Mouse (Mus musculus) gonadal fat pad, adult 2 months (tissue): ENCODE results near the gene Polr3gl. TPM values are rescaled to one million over a fixed set of nuclear protein-coding genes. Genes with fewer than 3 reads are reported as not detected.

Source experiments
- DNase-seq: peaks from one replicate; pipeline ENCODE4 v3.0.0-alpha.2; 2012; ENCODE audit warnings: low read depth
- polyA plus RNA-seq: library from polyadenylated mRNA; depleted of rRNA; stranded (reverse); fragments of >200 nt; gene quantifications from 2 replicates; pipeline ENCODE4 v1.2.3, GENCODE M21; 2012

Gene Polr3gl
- polyA plus RNA-seq, 1 experiment = 12.6 TPM

DNA sequence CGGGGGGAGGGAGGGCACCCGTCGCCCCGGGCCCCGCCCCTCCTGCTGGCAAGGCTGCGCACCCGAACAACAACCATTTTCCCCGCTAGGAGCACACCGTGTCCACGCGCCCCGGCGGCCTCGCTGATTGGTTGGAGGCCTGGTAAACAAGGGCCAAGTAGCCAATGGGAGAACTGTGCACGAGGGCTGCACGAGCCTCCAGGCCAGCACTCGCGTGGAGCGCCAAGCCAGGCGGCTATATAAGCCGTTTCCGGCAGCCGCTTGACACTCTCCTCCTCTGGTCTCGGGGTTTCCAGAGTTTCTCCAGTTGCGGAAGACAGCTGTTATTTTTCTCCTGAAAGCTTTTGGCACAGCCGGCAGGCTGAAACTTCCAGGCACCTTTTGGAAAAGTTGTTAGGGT, 36.3 kb downstream of the Polr3gl start, which contains the start of gene Txnip:
Txnip (plus strand) TSS at position 264 of the 400 bp plus-strand sequence.
- DNase-seq = no peak

DNA sequence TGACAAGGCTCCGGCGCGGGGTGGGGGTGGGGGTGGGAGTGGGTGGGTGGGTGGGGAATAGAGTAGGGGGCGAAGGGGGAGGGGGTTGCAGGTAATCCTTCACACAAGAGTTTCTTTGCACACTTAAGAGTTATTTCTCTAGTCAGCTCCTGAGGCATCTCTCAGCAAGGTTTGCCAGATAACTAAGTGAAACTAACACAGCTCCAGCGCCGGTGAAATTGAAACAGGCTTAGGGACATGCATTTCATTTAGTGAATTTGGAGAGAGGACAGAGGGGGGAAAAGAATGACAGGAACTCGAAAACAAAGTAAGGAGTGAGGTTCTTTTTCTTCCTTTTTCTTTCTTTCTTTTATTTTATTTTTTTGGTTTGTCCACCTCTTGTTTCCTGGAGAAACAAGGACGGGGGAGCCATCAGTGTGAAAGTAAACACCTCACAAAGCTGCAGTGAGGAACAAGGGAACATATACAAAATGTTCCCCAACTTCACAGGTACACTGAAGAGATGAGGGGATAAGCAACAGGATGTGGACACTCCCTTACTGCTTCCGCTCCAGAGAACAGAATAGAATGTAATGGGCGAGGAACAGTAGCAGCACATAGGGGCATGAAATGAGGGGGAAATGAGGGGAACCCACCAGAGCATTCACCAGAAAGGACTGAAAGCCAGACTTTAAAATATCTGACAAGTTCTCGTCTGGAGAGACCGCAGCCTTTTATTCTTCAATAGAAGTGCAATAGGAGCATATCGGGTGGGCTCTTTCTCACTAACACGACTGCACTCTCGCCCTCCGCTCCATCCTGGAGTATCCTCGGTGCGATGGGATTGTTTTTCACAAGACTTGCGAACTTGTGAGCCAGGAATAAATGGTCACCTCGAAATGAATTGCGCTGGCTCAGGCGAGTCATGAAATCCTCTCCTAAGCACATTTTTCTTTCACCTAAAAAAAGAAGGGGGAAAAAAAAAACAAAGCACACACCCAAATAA, 37.0 kb downstream of the Polr3gl start:
- DNase-seq = no peak

DNA sequence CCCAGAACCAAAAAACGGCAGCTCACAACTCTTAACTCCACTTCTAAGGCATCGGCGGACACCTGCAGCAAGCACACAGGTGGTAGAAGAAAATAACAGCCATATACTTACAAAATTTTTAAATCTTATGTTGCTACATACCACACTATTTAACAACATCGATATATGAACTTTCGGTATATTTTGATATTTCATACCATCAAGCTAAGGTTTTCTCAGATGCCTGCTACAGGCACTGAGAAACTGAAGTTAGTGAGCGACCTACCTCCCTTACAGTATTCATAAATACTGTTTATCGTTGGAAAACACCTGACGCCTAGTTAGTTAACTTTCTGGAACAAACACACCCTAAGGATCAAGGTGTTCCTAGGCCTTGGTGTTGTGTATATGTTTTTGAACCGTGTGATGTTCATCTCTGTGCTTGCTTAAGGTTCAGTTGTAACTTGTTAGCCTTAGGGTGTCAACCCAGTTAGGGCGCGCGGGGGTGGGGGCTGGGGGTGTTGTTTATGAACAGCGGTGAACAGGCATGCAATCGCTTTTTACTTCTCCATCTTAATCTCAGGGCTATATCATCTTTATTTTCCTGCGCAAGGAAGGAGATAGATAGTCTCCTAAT, 37.9 kb downstream of the Polr3gl start:
- no peak for DNase-seq

DNA sequence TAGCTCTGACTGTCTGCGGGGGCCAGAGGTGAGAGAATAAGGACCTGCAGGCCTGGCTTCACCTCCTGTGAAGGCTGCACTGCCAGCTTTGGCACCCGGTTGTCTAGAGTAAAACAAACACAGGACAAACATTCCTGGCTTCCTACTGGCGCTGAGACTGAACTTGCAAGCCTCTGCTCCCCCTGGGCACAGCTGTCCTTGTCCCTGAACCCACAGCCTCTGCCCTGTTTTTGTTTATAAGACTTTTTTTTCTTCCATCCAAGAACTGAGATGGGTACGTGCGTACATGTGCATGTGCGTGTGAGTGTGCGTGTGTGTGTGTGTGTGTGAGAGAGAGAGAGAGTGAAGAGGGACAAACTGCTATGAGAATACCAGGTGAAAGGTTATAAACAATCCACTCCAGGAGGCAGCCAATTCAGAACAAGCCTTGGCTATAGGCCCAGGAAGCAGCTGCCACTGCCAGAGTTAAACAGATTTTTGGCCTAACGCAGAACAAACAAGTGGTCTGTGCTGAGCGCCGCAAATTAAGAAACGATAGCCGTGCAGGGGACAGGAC, 38.9 kb downstream of the Polr3gl start:
- DNase-seq = no peak

DNA sequence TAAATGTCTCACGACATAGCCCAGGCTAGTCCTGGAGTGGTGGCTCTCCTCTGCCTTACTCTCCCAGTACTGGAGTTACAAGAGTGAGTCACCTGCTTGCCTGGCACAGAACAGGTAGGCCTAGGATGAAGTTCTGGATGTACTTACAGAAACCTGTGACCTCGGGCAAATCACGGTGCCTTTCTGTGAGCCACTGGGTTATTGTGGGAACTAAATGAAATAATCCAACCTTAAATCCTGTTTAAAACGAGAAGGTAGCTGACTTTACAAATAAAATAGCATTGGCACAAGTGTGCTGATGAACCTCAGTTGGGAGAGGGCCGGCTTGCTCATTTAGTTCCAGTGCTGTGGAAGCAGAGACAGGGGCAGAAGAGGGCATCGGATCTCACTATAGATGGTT, 39.7 kb downstream of the Polr3gl start:
- DNase-seq = no peak

DNA sequence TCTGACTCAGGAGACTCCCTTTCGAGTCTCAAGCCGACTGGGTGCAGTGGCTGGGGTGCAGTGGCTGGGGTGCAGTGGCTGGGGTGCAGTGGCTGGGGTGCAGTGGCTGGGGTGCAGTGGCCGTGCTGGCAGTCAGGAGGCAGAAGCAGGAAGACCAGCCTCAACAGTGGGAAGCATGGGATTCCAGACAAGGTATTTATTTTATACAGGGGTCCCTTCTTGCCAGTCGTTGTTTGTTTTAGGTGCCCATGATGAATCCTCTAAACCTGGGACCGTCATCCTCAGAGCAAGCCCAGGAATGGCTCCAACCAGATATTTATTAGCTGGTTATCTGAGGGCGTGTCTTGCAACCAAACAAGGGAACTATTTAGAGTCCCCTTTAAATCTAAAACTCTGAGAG, 40.4 kb downstream of the Polr3gl start:
- no peak for DNase-seq

DNA sequence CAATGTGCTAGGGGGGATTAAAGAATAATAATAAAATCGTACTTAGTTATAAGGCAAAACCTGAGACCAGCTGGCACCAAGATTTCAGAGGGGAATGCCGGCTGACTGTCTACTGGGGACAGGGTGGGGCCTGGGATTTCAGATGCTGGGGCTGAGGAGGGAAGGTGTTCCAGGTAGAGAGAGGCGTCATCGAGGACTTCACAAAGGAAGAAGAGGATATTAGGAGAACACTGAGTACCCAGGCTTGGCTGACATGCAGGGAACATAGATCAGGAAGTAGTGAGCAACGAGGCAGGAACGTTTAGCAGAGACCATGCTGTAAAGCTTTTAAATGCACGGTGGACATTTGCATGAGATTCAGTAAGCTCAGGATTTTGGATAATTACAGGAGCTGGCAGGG, 42.1 kb downstream of the Polr3gl start:
- no peak for DNase-seq

DNA sequence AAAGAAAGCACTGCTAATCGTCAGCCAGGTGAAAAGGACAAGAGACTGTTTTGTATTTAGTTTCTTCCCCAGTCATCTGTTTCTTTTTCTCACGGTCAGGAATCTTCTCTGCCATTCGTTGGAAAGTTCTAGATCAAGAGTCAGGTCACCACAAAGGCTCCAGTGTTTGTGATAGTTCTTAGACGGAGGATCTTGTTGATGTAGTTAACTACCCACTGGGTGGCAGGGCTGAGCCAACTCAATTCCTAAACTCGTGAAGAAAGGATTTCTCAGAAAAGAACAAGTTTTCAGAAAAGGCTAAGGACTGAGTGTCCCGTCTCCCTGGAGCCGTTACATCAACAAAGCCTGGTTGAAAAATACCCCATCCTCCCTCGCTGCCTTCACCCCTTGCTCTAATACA, 42.8 kb downstream of the Polr3gl start:
- no peak for DNase-seq

DNA sequence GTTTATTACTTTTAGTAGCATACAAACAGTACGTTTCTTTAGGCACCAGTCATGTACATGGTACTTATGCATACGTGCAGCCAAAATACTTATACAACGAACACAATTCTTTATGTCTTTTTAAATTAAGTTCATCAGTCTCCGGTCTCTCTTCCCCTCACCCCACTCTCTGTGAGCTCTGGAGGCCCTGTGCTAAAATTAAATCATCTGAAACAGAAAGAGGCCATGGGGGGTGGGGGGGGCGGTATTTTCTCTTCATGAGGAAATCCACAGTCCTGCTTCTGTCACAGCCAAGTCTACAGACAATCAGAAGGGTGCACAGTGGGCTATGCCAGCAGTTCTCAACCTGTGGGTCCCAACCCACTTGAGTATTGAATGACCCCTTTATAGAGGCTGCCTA, 44.6 kb downstream of the Polr3gl start:
- DNase-seq = no peak

DNA sequence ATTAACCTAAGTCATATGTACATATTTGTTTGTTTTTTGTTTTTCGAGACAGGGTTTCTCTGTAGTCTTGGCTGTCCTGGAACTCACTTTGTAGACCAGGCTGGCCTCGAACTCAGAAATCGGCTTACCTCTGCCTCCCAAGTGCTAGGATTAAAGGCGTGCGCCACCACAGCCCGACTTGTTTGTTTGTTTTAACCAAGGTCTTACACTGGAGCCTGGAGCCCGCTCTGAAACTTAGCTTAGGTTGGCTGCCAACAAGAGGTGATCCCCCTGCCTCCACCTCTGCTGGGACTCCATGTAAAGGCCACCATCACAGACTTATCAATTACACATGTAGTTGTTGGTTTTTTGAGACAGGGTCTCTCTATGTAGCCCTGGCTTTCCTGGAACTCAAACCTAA, 45.2 kb downstream of the Polr3gl start:
- no peak for DNase-seq

DNA sequence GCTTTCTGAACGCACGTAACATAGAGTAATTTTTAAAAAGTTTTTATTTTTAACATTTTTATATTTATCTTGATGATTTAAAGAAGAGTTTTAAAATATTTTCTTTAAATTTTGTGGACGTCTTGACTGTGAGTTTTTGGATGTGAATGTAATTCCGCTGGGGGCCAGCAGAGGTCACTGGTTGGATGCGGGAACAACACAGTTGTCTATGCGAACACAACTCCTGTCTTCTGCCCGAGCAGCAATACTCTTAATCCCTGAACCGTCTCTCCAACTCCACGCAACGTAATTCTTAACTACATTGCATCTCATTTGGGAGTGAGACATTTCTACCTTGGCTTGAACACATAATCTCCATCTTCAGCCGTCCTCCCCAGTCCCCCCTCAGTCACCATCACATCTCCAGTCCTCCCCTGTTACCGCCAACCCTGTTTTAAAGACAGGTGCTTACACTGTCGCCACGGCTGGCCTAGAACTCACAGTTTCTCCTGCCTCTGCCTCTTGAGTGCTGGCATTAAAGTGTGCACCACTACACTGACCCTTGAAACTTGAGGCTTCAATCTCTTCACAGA, 46.5 kb downstream of the Polr3gl start:
- DNase-seq = no peak

DNA sequence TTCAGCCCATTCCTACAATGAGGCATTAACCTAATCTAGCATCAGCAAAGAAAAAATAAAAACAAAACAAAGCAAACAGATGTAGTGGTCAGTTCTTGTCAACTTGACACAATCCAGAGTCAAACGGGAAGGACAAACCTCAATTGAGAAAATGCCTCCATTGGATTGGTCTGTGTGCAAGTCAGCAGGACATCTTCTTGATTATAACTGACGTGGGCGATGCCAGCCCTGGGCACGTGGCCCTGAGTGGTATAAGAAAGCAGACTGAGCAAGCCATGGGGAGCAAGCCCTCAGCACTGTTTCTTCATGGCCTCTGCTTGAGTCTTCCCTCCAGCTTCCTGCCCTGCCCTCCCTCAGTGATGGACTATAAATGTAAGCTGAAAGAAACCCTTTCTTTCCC, 47.1 kb downstream of the Polr3gl start:
- DNase-seq = no peak

DNA sequence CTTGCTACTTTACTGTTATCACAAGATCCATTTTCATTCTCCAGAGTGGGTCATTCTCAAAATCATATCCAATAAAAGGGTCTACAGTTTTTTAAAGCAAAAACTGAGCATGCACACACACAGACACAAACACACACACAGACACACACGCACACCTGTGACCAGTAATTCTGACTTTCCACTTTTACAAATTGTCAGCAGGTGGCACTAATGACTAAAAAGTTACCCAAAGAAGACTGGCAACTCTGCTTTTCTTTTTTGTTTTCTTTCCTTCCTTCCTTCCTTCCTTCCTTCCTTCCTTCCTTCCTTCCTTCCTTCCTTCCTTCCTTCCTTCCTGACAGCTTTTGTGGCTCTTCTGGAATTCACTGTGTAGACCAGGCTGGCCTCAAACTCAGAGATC, 48.4 kb downstream of the Polr3gl start:
- no peak for DNase-seq

DNA sequence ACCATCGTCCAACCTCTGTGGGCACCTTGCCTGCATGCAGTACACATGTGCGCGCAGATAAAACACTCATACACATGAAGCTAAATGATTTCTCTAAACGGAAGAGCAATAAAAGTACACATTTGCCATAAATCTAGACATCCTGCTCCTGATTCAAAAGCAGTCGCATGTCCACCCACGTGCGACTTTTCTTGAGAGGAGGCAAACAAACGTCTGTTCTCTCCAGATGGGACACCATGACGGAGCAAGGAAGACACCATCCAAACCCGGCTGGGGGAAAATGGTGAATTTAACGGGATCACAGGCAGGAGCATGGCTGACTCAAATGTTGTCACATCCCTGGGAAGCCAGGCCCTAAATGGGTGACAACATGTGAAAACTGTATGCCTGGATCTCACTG, 50.6 kb downstream of the Polr3gl start:
- no peak for DNase-seq

DNA sequence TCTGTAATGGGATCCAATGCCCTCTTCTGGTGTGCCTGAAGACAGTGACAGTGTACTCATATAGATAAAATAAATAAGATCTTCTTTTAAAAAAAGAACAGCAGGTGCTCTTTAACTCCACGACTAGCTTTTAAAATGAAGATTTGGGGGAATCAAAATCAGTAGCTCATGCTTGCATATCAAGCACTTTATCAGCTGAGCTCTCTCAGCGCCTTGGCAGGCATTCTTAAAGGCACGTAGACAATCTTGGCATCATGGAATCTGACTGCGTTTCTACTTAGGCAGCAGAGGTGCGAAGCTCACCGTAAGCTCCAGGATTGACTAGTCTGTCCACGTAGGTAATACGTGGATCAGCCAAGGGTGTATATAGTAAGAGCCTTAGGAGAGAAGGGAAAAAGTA, 51.4 kb downstream of the Polr3gl start:
- no peak for DNase-seq

DNA sequence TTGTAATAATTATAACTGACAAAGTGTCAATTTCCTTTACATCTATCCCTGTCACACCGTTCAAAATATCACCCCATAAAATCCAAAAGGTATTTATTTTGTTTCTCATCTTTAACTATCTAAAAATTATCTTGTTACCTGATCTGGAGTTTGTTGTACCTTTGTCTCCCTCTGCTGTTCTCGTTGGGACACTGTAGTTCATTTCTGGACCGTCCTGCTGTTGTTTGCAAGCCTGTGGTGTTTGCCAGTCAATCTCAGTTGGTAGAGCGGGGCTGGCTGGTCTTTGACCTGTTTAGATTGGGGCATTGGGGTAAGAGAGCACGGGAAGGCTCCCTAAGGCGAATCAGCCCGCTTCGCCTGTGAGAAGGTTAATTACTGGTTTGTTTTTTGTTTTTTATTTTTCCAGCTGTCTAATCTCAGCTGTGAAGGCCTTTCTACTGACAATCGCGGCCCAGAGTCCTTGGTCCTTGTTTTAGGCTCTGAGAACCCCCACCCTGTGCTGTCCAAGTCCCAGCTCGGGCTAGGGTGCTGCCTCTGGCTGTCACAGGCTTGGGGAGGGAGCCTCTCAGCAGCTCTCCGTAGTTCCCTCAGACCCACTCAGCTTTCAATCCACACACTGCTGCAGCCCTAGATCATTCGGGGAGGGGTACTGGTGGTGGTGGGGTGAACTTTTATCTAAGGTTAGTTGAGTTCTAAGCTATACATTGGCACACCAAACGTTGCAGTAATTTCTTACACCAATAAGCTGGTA, 52.5 kb downstream of the Polr3gl start:
- DNase-seq = no peak

DNA sequence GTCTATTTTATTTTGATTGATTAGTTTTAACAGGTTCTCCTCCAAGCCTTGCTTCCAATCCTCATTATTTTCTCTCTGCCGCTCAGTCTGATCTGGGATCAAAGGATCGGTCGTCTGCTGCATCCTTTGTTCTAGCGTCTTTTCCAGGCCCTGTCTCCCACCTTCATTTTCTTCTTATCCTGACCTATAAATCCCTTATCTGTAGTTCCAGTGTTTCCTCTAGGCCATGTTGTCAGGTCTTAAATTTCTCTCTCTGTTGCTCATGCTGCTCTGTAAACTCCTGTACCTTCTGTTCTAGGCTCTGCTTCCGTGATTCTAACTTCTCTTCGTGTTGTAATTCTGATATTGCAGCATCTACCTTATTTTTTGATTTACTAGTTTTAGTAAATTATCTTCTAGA, 53.2 kb downstream of the Polr3gl start:
- no peak for DNase-seq

DNA sequence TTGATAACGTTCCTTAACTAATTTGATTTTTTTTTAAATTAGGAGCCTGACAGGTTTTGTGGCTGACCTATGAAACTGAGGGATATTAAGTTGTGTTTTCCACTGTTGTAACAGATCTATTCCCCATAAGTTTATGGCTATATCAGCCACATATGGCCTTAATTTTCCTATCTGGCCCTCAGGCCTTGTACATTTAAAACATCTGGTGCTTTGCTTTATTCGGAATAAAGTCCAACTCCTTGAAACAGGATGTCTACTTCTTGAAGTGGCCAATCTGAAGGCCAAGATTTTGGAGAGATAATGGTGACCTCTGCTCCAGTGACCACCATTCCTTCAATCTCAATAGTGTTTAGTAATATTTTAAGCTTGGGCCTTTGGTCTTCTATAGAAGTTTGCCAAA, 54.7 kb downstream of the Polr3gl start:
- no peak for DNase-seq

DNA sequence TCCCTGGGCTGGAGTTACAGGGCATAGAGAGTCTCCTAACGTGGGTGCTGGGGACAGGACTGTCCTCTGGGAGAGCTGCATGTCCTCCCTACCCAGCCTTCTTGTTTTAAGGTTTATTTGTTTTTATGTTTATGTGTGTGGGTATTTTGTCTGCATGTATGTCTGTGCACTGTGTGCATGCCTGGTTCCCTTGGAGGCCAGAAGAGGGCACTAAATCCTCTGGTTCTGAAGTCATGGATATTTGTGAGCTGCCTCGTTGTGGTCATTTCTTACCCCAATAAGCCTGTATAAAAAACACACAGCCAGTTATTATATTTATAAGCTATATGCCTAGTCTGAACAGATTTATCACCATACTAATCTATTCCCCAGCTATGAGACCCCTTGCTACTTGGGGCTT, 59.7 kb downstream of the Polr3gl start:
- no peak for DNase-seq

DNA sequence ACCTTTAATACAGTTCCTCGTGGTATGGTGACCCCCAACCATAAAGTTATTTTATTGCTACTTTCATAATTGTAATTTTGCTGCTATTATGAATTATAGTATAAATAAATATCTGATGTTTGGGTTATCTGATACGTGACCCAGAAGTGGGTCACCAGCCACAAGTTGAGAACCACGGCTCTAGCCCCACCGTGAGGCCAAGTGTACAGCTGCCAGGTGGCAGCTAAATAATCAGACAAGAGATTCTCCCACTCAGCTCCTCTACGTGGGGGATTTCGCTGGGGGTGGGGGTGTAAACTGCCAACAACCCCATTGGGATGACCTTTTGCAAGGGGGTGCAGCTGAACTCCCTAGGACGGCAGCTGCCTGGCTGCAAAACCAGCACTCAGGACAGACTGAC, 61.9 kb downstream of the Polr3gl start:
- DNase-seq = no peak

DNA sequence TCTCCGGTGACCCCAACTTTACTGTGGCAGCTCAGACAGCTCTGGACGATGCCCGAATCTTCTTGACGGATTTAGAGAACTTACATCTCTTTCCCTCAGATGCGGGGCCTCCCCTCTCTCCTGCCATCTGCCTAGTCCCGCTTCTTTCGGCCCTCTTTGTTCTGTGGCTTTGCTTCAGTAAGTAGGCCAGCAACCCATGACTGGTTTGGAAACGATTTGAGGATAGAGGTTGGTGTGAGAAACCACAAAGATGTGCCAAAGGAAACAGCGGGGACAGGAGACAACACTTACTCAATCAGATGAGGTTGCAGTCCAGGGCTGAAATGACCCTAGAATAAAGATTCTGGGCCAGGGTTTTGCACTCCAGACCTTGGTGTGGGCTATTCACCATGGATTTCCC, 65.5 kb downstream of the Polr3gl start:
- DNase-seq = no peak
